Mouse (Mus musculus) liver, embryonic 14.5 days (tissue): ENCODE results near the gene Cd93.

Experiments used
- CTCF ChIP-seq: IDR thresholded peaks from 2 replicates; pipeline ENCODE4 v1.5.1; 2016; ENCODE audit warnings: antibody characterized with exemption, low read depth, control low read depth
- EP300 ChIP-seq: IDR thresholded peaks from 2 replicates; pipeline ENCODE4 v1.6.1; 2016; ENCODE audit warnings: antibody characterized with exemption, low read depth

DNA sequence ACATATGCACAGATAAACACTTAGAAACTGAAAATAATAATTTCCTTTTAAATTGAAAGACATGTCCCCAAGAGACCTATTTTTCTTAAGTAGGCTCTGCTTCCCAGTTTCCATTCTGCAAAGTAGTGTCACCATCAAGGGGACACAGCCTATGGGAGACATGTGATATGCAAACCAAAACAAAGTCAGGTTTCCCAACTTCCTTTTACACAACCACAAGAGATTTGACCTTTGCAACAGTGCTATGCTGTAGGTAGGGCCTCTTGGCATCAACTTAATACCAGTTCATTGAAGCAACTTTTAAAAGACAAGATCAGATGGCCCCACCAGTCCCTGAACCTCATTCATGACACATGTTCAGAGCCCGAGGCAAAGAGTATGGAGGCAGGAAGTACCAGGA, 50.2 kb downstream of the Cd93 start:
- no peak for TF ChIP-seq CTCF
- TF ChIP-seq EP300, result no peak
